In the genomic region with DNA sequence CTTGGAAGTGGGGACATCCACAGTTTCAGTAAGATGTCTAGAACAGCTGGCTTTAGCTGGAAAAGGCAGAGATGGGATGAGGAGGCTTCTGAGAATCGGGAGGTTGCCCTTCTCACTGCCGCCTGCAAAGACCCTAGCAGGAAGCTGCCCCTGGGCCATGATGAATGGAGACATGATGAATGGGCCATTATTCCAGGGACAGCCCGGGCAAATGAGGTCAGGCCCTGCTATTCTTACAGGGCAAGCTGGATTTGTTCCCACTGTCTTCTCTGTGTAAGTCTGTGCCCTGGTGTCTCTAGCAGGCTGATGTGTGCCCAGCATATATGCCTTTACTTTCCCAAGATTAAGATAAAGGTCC, we compare ENCODE assay signal across 26 mouse cellular contexts. TPM values are rescaled to one million over a fixed set of nuclear protein-coding genes. Genes with fewer than 3 reads are reported as not detected.
A peak's percentile ranks its signal among the peaks of the same experiment; 100 is the strongest.
DNase-seq lines count a peak whose midpoint lies in the region; ATAC-seq and TF ChIP-seq lines count a peak whose summit lies in the region.
"Had no signal": no experiment of that assay in that cellular context is flagged by ENCODE, and none has a peak within 500 bp of the region (broad histone marks: within the 10 kb centered on the region; RNA-seq: fewer than 3 reads in every experiment).

No protein-coding gene starts in this region.

- no peak for TF ChIP-seq EP300 in heart, adult 2 months (IDR thresholded peaks at IDR 0.05; ENCODE audit: insufficient read depth, low read depth, low read length)

- intact Hi-C loops in heart, adult 2 months (cut with DNase I), result no loop called here
- intact Hi-C loops in heart, postnatal 10 days (cut with DNase I), result no loop called here

- H3K79me2 ChIP-seq in heart, adult 2 months (replicated peaks; ENCODE audit: control insufficient read depth, insufficient read depth, low read length), result no peaks in the 10 kb centered on the region

- no peak overlapping the region for H3K4me3 ChIP-seq in heart, adult 2 months
- no peak overlapping the region for H3K4me3 ChIP-seq in hindbrain, embryonic 10.5 days
- H3K4me3 ChIP-seq in hindbrain, embryonic 16.5 days (ENCODE audit: low read length), result no peak overlapping the region
- H3K4me3 ChIP-seq: embryonic facial prominence, embryonic 13.5 days; erythroblast, embryonic 14.5 days; forebrain, embryonic 13.5 days; limb, embryonic 12.5 days; midbrain, embryonic 12.5 days had no signal

- no peak for ATAC-seq in hindbrain, embryonic 16.5 days
- ATAC-seq: forebrain, embryonic 13.5 days; intestine, postnatal 0 days; liver, postnatal 0 days; lung, postnatal 0 days had no signal

- peaks cover 4% of the 10 kb centered on the region; the same call in 1 of the 2 replicates for H3K4me1 ChIP-seq in heart, adult 2 months (ENCODE audit: control insufficient read depth, insufficient read depth, low read length)
- peaks cover 17% of the 10 kb centered on the region for H3K4me1 ChIP-seq in hindbrain, embryonic 10.5 days (replicated peaks)
- peaks cover 7% of the 10 kb centered on the region; the same call in 1 of the 2 replicates for H3K4me1 ChIP-seq in hindbrain, embryonic 16.5 days (ENCODE audit: control insufficient read depth, insufficient read depth, low read depth, low read length)
- H3K4me1 ChIP-seq: embryonic facial prominence, embryonic 13.5 days; limb, embryonic 12.5 days had no signal

- TF ChIP-seq POLR2A in heart, adult 2 months (IDR thresholded peaks at IDR 0.05; ENCODE audit: insufficient read depth, low read depth, low read length), result no peak

- H3K27me3 ChIP-seq in heart, adult 2 months (ENCODE audit: control insufficient read depth, insufficient read depth, low read length), result no peaks in the 10 kb centered on the region
- H3K27me3 ChIP-seq in hindbrain, embryonic 10.5 days (ENCODE audit: insufficient read depth, poor library complexity, severe bottlenecking), result peaks cover 48% of the 10 kb centered on the region
- no peaks in the 10 kb centered on the region for H3K27me3 ChIP-seq in hindbrain, embryonic 16.5 days (replicated peaks; ENCODE audit: control insufficient read depth, insufficient read depth, low read length)
- H3K27me3 ChIP-seq: embryonic facial prominence, embryonic 13.5 days; forebrain, embryonic 13.5 days; limb, embryonic 12.5 days had no signal

- H3K36me3 ChIP-seq in heart, adult 2 months (ENCODE audit: control insufficient read depth, insufficient read depth, low read length), result no peaks in the 10 kb centered on the region
- no peaks in the 10 kb centered on the region for H3K36me3 ChIP-seq in hindbrain, embryonic 10.5 days
- no peaks in the 10 kb centered on the region for H3K36me3 ChIP-seq in hindbrain, embryonic 16.5 days (ENCODE audit: control insufficient read depth, insufficient read depth, low read length)
- H3K36me3 ChIP-seq: embryonic facial prominence, embryonic 13.5 days; G1E; limb, embryonic 12.5 days; midbrain, embryonic 12.5 days had no signal

- H3K9me3 ChIP-seq in hindbrain, embryonic 10.5 days, result no peaks in the 10 kb centered on the region
- H3K9me3 ChIP-seq in hindbrain, embryonic 16.5 days (ENCODE audit: control insufficient read depth, low read length), result no peaks in the 10 kb centered on the region
- H3K9me3 ChIP-seq: embryonic facial prominence, embryonic 13.5 days; forebrain, embryonic 13.5 days; limb, embryonic 12.5 days; midbrain, embryonic 12.5 days had no signal

- H3K4me2 ChIP-seq in hindbrain, embryonic 16.5 days (ENCODE audit: low read length), result no peak overlapping the region
- H3K4me2 ChIP-seq: embryonic facial prominence, embryonic 13.5 days; forebrain, embryonic 13.5 days; limb, embryonic 12.5 days; liver, embryonic 11.5 days; midbrain, embryonic 12.5 days had no signal

- 29% methylated on average over 3 of the region's 3 CpGs for WGBS in heart, adult 2 months
- 20% methylated on average over 3 of the region's 3 CpGs for WGBS in hindbrain, embryonic 10.5 days
- 15% methylated on average over 3 of the region's 3 CpGs for WGBS in hindbrain, embryonic 16.5 days

- no peak for TF ChIP-seq CTCF in heart, adult 2 months (IDR thresholded peaks at IDR 0.05)

- H3K27ac ChIP-seq in heart, adult 2 months, result peak overlapping the region; percentile 31
- 0 out of 2 replicates have a peak overlapping the region, but pooled peaks have one; percentile 12 for H3K27ac ChIP-seq in hindbrain, embryonic 10.5 days
- no peak overlapping the region for H3K27ac ChIP-seq in hindbrain, embryonic 16.5 days (ENCODE audit: low read depth, low read length)
- H3K27ac ChIP-seq: embryonic facial prominence, embryonic 13.5 days; forebrain, embryonic 13.5 days; limb, embryonic 12.5 days; midbrain, embryonic 12.5 days; stomach, postnatal 0 days had no signal

- DNase-seq in heart, adult 2 months, result no peak
- DNase-seq in heart, postnatal 10 days, result no peak
- DNase-seq in hindbrain, embryonic 10.5 days (ENCODE audit: low spot score), result peak; percentile 59
- peak; percentile 40 for DNase-seq in brain, adult 2 months (ENCODE audit: low read depth, low spot score)
- peak; percentile 48 for DNase-seq in embryo, embryonic 9.5 days (ENCODE audit: extremely low spot score)
- DNase-seq in cerebellum, adult 11-12 months, result no peak
- no peak for DNase-seq in kidney, postnatal 25 days
- DNase-seq: cerebellum, adult 8-10 months; liver, postnatal 0 days; right cerebral cortex, adult 18-20 months; thymus, adult 2 months; thymus, postnatal 4 days had no signal

- no peak overlapping the region for H3K9ac ChIP-seq in heart, adult 2 months (ENCODE audit: low read depth, low read length)
- H3K9ac ChIP-seq in hindbrain, embryonic 16.5 days (ENCODE audit: low read depth, low read length), result no peak overlapping the region
- H3K9ac ChIP-seq: embryonic facial prominence, embryonic 13.5 days; forebrain, embryonic 13.5 days; limb, embryonic 12.5 days; liver, postnatal 0 days; midbrain, embryonic 12.5 days had no signal

RNA-seq across cellular contexts. Expression of gene Iqsec3, which starts 51.1 kb away (rescaled TPM):
- under 1 TPM; 0.48 to 0.50 TPM for total RNA-seq in heart, adult 2 months (2021)
- polyA plus RNA-seq in heart, adult 2 months (2012; rRNA removed), result 0.41 and 0.47 TPM in 2 replicates
- total RNA-seq in heart, postnatal 10 days (2021), result under 1 TPM; 0.64 to 0.72 TPM
- polyA plus RNA-seq in hindbrain, embryonic 10.5 days (2016; fragmentation: Nextera tagmentation; extraction: Ambion mirVana), result 0.26 and 1.5 TPM in 2 replicates
- polyA plus RNA-seq in hindbrain, embryonic 16.5 days (2015; fragmentation: Nextera tagmentation; extraction: Ambion mirVana), result 12.7 and 13.0 TPM in 2 replicates
- total RNA-seq: CH12.LX; granulocyte monocyte progenitor cell, adult 5-6 weeks; megakaryocyte progenitor cell, adult 5-6 weeks had no signal
- polyA plus RNA-seq: erythroblast, embryonic 14.5 days; G1E; liver, postnatal 0 days; lung, postnatal 0 days had no signal

Comparison
In these comparisons a context has a peak if more than half of its experiments do, and no peak if none do; other contexts are left out.
1. DNase-seq: peak in hindbrain, embryonic 10.5 days (single experiment), brain, adult 2 months (single experiment) and embryo, embryonic 9.5 days (single experiment); none in heart, adult 2 months (0 of 2), heart, postnatal 10 days (0 of 2), cerebellum, adult 11-12 months (single experiment) and kidney, postnatal 25 days (0 of 2).